Mouse (Mus musculus) liver, embryonic 11.5 days (tissue): Measurements from ENCODE around the gene Olfr427. TPM values are rescaled to one million over a fixed set of nuclear protein-coding genes. Genes with fewer than 3 reads are reported as not detected.

Source experiments
- ATAC-seq: fragments of 200-750 bp; cut with Nextera tagmentation; replicated peaks from 2 replicates; pipeline ENCODE4 v1.8.0; 2017; ENCODE audit warnings: moderate number of reproducible peaks, mild to moderate bottlenecking, moderate TSS enrichment, moderate library complexity; ENCODE audit not compliant: low FRiP score
- DNase-seq: peaks from one replicate; pipeline ENCODE4 v3.0.0-alpha.2; 2017; ENCODE audit warnings: low spot score
- H3K27ac ChIP-seq: fragments of 300-500 bp; sonication (generic); 2 replicates; pipeline ENCODE4 v1.5.1; 2014; ENCODE audit warnings: mild to moderate bottlenecking, low read depth, low read length, control low read depth
- H3K27me3 ChIP-seq: fragments of 300-500 bp; sonication (generic); replicated peaks from 2 replicates; pipeline ENCODE4 v1.6.1; 2014; ENCODE audit warnings: low read length, mixed read lengths; ENCODE audit not compliant: control insufficient read depth, insufficient read depth
- H3K36me3 ChIP-seq: fragments of 300-500 bp; sonication (generic); 2 replicates; pipeline ENCODE4 v1.6.1; 2014; ENCODE audit warnings: mild to moderate bottlenecking, low read length, moderate library complexity, mixed read lengths; ENCODE audit not compliant: control insufficient read depth, insufficient read depth
- H3K4me1 ChIP-seq: fragments of 300-500 bp; sonication (generic); replicated peaks from 2 replicates; pipeline ENCODE4 v1.6.1; 2014; ENCODE audit warnings: low read length, mixed read lengths; ENCODE audit not compliant: control insufficient read depth, insufficient read depth
- H3K4me2 ChIP-seq: fragments of 300-500 bp; sonication (generic); 2 replicates; pipeline ENCODE4 v1.6.1; 2014; ENCODE audit warnings: mild to moderate bottlenecking, control low read depth, moderate library complexity
- H3K4me3 ChIP-seq: fragments of 300-500 bp; sonication (generic); 2 replicates; pipeline ENCODE4 v1.5.1; 2014; ENCODE audit warnings: low read depth, low read length, control low read depth
- H3K9ac ChIP-seq: fragments of 300-500 bp; sonication (generic); 2 replicates; pipeline ENCODE4 v1.6.1; 2014; ENCODE audit warnings: low read depth, low read length, control low read depth
- H3K9me3 ChIP-seq: fragments of 300-500 bp; sonication (generic); 2 replicates; pipeline ENCODE4 v1.6.1; 2016; ENCODE audit warnings: low read length, inconsistent platforms, mixed read lengths; ENCODE audit not compliant: control insufficient read depth
- WGBS: fragments of 180-500 bp; shearing (Covaris S2); extraction: QIAGEN DNeasy Blood & Tissue Kit; methylation state at CpG from one replicate; pipeline ENCODE4 v1.1.7; 2014; 5-methylcytosine and 5-hydroxymethylcytosine counted together
- polyA plus RNA-seq: library from polyadenylated mRNA; unstranded; fragments of >200 nt; fragmentation: Nextera tagmentation; extraction: Ambion mirVana; gene quantifications from 2 replicates; pipeline ENCODE4 v1.2.1, GENCODE M21; 2014

The Olfr427 gene
- polyA plus RNA-seq, 1 experiment from 2014 or later = not detected

DNA sequence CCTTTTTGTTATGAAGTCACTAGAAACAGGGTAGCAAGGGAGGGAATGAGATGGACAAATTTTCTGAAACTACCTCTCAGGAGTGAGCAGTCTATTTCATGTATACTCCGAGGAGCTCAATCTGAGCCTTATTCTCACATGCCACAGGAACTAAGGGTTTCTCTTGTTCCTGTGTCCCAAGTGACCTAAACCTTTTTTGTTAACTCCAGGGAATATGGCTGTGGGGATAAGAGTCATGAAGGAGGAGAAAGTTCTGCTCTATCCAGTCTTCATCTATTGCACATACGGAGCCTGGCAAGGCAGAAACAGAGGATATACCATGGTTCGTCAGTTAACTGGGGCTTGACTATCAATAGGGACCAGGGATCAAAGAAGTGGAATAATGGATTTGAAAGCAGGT lies 30.4 kb upstream of the Olfr427 start, which contains the start of gene Olfr430:
Olfr430 (plus strand) TSS at position 301 of the 400 bp plus-strand sequence.
- WGBS = 78% methylated on average over 3 of the region's 3 CpGs
- Histone ChIP-seq H3K4me1 (no peaks in the 10 kb centered on the region), H3K9ac (no peak within 1 kb of the TSS)

DNA sequence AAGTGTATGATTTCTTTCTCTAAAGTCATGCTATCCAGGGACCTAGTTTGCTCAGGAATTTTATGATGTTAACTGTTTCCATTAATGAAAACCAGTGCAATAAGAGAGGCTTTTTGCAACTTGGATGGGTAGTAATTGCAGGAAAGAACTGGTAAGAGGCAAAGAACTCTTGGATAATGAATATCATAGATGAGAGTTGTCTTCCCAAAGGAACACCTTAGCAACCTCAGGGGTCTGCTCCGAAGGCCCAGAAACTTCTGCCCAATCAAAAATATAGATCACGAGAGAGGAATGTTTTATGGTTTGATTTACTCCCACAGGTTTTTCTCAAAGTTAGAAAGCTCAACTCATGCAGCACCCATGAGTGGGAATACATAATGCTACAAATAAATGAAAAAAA lies 12.7 kb upstream of the Olfr427 start, which contains the start of gene Olfr429:
Olfr429 (plus strand) TSS at position 301 of the 400 bp plus-strand sequence.
- no peak for ATAC-seq
- no peak within 1 kb of the TSS for H3K4me2 ChIP-seq
- DNase-seq = no peak
- no peak within 1 kb of the TSS for H3K9ac ChIP-seq
- H3K9me3 ChIP-seq = no peaks in the 10 kb centered on the region
- no peaks in the 10 kb centered on the region for H3K27me3 ChIP-seq
- no peaks in the 10 kb centered on the region for H3K4me1 ChIP-seq
- H3K27ac ChIP-seq = no peak within 1 kb of the TSS
- WGBS = 84% methylated on average over 2 of the region's 2 CpGs
- no peak within 1 kb of the TSS for H3K4me3 ChIP-seq
- no peaks in the 10 kb centered on the region for H3K36me3 ChIP-seq

More for the DNA sequence above, 30.4 kb upstream of the Olfr427 start, which contains the start of gene Olfr430:
- no peak for ATAC-seq
- no peak within 1 kb of the TSS for H3K4me2 ChIP-seq
- no peak for DNase-seq
- H3K27ac ChIP-seq = no peak within 1 kb of the TSS
- no peaks in the 10 kb centered on the region for H3K9me3 ChIP-seq
- no peaks in the 10 kb centered on the region for H3K27me3 ChIP-seq
- H3K36me3 ChIP-seq = no peaks in the 10 kb centered on the region
- H3K4me3 ChIP-seq = no peak within 1 kb of the TSS

DNA sequence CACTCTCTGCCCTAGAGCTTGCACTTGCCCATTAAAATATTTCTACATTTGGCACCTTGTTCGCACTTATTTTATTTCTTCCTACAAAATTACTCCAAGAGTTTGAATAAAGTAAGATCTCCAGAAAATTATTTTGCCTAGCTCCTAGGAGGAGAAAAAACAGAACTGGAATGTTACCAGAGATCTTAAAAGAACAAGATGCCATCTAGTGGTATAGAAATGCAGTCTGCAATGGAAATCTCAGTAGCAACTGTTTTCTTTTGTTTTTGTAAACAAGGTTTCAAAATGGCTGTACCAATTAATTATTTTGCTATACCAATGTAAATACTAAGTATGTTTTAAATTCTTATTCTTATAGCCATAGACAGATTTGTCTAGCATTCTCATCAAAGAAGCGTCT lies 7.0 kb downstream of the Olfr427 start:
- Histone ChIP-seq H3K4me3 (no peak overlapping the region), H3K9me3 (no peaks in the 10 kb centered on the region), H3K4me1 (no peaks in the 10 kb centered on the region), H3K9ac (no peak overlapping the region), H3K36me3 (no peaks in the 10 kb centered on the region), H3K27me3 (no peaks in the 10 kb centered on the region), H3K4me2 (no peak overlapping the region), H3K27ac (no peak overlapping the region)
- DNase-seq = no peak
- ATAC-seq = no peak
- 45% methylated on average over 2 of the region's 2 CpGs for WGBS

DNA sequence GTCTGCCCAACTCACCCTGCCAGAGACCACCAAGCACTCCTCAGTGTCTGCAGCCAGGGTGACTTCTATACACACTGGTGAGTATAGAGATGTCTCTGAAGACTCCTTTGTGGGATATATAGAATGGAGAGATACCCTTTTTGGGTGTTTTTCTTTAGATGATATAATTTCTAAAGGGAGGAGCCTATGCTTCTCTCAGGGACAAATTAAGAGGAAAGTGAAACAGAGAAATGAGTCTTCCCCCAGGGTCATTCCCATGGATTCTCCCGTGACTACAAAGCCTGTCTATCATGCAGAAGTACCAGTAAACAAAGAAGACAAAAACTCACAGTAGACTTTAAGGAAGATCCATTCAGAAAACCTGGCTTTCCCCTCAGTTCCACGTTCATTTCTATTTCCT lies 24.4 kb downstream of the Olfr427 start, which contains the start of gene Olfr231:
Olfr231 (minus strand) TSS at position 101 of the 400 bp plus-strand sequence.
- 53% methylated on average over 2 of the region's 2 CpGs for WGBS
- ATAC-seq (no peak), DNase-seq (no peak)

DNA sequence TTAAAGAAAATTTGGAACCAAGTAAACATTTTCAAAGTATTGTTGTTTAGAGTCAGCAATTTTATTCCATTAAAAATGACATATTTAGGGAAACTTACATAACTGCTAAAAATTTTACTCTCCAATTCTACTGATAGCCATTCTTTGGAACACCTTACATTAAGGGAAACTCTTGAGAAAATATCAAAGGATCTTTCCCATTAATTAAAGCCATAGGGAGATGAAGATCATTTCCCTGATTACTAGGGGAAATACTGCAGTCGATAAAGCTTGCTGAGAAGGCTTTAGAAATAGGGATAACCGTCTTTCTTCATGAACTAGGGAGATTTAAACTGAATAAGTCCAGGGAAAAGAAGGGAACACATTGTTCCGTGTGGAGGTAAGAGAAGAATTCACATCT lies 34.5 kb downstream of the Olfr427 start, which contains the start of gene Olfr424:
Olfr424 (plus strand) TSS at position 301 of the 400 bp plus-strand sequence.
- 73% methylated on average over 3 of the region's 3 CpGs for WGBS
- Histone ChIP-seq H3K27me3 (no peaks in the 10 kb centered on the region), H3K4me3 (no peak within 1 kb of the TSS), H3K9me3 (no peaks in the 10 kb centered on the region), H3K4me1 (no peaks in the 10 kb centered on the region), H3K4me2 (no peak within 1 kb of the TSS), H3K9ac (no peak within 1 kb of the TSS), H3K36me3 (no peaks in the 10 kb centered on the region), H3K27ac (no peak within 1 kb of the TSS)
- ATAC-seq (no peak), DNase-seq (no peak)

More for the DNA sequence above, 24.4 kb downstream of the Olfr427 start, which contains the start of gene Olfr231:
- Histone ChIP-seq H3K27me3 (no peaks in the 10 kb centered on the region), H3K4me1 (no peaks in the 10 kb centered on the region), H3K4me3 (no peak within 1 kb of the TSS), H3K9ac (no peak within 1 kb of the TSS), H3K36me3 (no peaks in the 10 kb centered on the region), H3K9me3 (no peaks in the 10 kb centered on the region), H3K27ac (no peak within 1 kb of the TSS), H3K4me2 (no peak within 1 kb of the TSS)

DNA sequence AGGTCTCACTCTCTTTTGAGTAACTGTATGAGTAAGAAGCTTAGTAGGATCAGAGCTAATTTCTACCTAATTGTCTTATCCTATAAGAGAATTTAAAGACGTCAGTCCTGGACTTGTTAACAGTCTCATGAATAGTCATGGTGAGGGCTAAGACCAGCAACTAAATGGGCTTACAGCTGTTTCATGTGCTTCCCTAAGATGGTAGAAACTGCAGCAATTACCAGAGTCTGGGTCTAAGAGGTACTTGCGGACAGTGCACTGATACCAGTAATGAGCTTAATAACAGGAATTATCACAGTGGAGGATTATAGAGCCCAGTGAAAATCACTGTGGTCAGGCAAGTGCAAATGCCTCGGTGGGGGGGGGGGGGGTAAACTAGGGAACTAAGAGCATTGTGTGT lies 35.3 kb downstream of the Olfr427 start:
- no peaks in the 10 kb centered on the region for H3K9me3 ChIP-seq
- DNase-seq (no peak), ATAC-seq (no peak)
- 64% methylated on average over 3 of the region's 3 CpGs for WGBS
- no peaks in the 10 kb centered on the region for H3K4me1 ChIP-seq
- H3K4me3 ChIP-seq = no peak overlapping the region
- H3K27me3 ChIP-seq = no peaks in the 10 kb centered on the region
- no peaks in the 10 kb centered on the region for H3K36me3 ChIP-seq
- H3K27ac ChIP-seq = no peak overlapping the region
- H3K4me2 ChIP-seq = no peak overlapping the region
- no peak overlapping the region for H3K9ac ChIP-seq

DNA sequence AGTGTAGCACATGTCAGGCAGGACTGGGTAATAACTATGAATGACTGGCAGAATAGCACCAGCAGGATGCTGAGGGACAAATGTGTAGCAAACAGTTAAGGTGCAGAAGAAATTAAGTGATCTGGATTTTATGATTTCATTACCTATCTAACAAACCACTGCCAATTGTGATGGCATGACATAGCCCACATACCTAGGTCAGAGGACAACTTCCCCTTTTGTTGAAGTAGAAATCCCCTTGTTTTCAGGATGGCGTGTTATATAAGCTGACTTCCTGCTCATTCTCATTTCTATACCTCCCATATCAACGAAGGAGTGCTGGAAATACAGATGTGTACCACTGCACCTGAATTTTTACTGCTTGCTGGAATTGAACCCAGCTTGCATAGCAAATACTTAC lies 44.7 kb downstream of the Olfr427 start:
- H3K36me3 ChIP-seq = no peaks in the 10 kb centered on the region
- ATAC-seq (no peak), DNase-seq (no peak)
- no peak overlapping the region for H3K4me3 ChIP-seq
- H3K27ac ChIP-seq = no peak overlapping the region
- H3K4me1 ChIP-seq = no peaks in the 10 kb centered on the region
- WGBS = 59% methylated on average over 2 of the region's 2 CpGs
- no peak overlapping the region for H3K4me2 ChIP-seq
- H3K9ac ChIP-seq = no peak overlapping the region
- H3K27me3 ChIP-seq = no peaks in the 10 kb centered on the region
- no peaks in the 10 kb centered on the region for H3K9me3 ChIP-seq

DNA sequence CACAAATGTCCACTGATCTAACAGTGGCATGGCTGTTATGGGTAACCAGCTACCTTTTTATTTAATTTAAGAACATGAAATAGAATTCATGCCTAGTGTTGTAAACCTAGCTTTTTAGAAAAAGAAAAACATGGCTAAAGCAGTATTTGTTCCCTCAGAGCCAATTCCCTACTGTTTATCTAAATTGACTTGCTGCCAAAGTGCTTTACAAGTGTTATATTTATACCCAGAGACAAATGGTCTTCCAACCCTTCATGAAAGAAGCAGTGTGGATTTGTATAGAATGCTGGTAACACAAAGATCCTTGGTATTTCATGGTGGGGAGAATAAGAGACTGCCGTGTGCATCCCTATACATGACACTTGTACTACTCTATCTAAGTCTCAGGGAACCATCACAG lies 50.0 kb downstream of the Olfr427 start:
- WGBS = 90% methylated on average over 1 of the region's 1 CpGs
- Histone ChIP-seq H3K36me3 (no peaks in the 10 kb centered on the region), H3K9ac (no peak overlapping the region), H3K4me1 (no peaks in the 10 kb centered on the region), H3K4me3 (no peak overlapping the region), H3K27me3 (no peaks in the 10 kb centered on the region), H3K27ac (no peak overlapping the region), H3K4me2 (no peak overlapping the region), H3K9me3 (no peaks in the 10 kb centered on the region)
- no peak for DNase-seq
- ATAC-seq = no peak

DNA sequence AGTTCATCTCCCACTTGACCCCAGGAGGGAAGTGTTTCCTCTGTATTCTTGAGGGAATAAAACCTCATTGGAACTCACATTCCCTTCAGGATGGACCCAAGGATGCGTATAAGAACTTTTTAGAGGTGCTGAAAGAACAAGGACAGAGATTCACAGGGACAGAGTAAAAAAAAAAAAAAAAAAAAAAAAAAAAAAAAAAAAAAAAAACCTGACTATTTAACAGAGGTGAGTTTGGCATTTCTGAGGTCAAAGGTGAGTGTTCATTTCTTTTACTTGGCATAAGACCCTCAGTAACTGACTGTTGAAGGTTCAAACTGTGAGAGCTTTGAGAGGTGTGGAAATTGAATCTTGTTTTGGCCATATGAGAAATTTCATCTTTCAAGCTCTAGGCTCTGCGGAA lies 52.6 kb downstream of the Olfr427 start:
- Histone ChIP-seq H3K4me2 (no peak overlapping the region), H3K4me1 (no peaks in the 10 kb centered on the region), H3K27me3 (no peaks in the 10 kb centered on the region), H3K9me3 (no peaks in the 10 kb centered on the region), H3K27ac (no peak overlapping the region), H3K9ac (no peak overlapping the region), H3K4me3 (no peak overlapping the region), H3K36me3 (no peaks in the 10 kb centered on the region)
- no peak for DNase-seq
- WGBS = 76% methylated on average over 2 of the region's 2 CpGs
- ATAC-seq = no peak
